Mouse (Mus musculus) intestine, postnatal 0 days (tissue): ENCODE measurements around the gene Tecpr1. TPM values are rescaled to one million over a fixed set of nuclear protein-coding genes. Genes with fewer than 3 reads are reported as not detected.

Experiments
- ATAC-seq: fragments of 200-750 bp; cut with Nextera tagmentation; 2 replicates; pipeline ENCODE4 v1.8.0; 2017; ENCODE audit warnings: mild to moderate bottlenecking, moderate TSS enrichment, moderate library complexity
- H3K27ac ChIP-seq: fragments of 300-500 bp; sonication (generic); 2 replicates; pipeline ENCODE4 v1.5.1; 2014; ENCODE audit warnings: mild to moderate bottlenecking, low read depth, low read length, moderate library complexity
- H3K27me3 ChIP-seq: fragments of 300-500 bp; sonication (generic); replicated peaks from 2 replicates; pipeline ENCODE4 v1.6.1; 2014; ENCODE audit warnings: low read length, mixed read lengths; ENCODE audit not compliant: control insufficient read depth, insufficient read depth
- H3K36me3 ChIP-seq: fragments of 300-500 bp; sonication (generic); 2 replicates; pipeline ENCODE4 v1.6.1; 2014; ENCODE audit warnings: mild to moderate bottlenecking, moderate library complexity; ENCODE audit not compliant: control insufficient read depth, insufficient read depth
- H3K4me1 ChIP-seq: fragments of 300-500 bp; sonication (generic); replicated peaks from 2 replicates; pipeline ENCODE4 v1.6.1; 2014; ENCODE audit warnings: antibody characterized with exemption, low read length, mixed read lengths; ENCODE audit not compliant: control insufficient read depth, insufficient read depth
- H3K4me2 ChIP-seq: fragments of 300-500 bp; sonication (generic); replicated peaks from 2 replicates; pipeline ENCODE4 v1.6.1; 2014; ENCODE audit warnings: low read depth, mild to moderate bottlenecking, moderate library complexity
- H3K4me3 ChIP-seq: fragments of 300-500 bp; sonication (generic); 2 replicates; pipeline ENCODE4 v1.5.1; 2014; ENCODE audit warnings: low read depth, low read length
- H3K9ac ChIP-seq: fragments of 300-500 bp; sonication (generic); 2 replicates; pipeline ENCODE4 v1.6.1; 2014; ENCODE audit warnings: mild to moderate bottlenecking, low read depth, low read length
- H3K9me3 ChIP-seq: fragments of 300-500 bp; sonication (generic); 2 replicates; pipeline ENCODE4 v1.6.1; 2016; ENCODE audit warnings: mixed run types; ENCODE audit not compliant: control insufficient read depth
- CTCF ChIP-seq: sonication (generic); IDR thresholded peaks from 2 replicates; pipeline ENCODE4 v1.5.1; 2016; ENCODE audit warnings: low read depth, mild to moderate bottlenecking, control low read depth, antibody characterized with exemption, moderate library complexity
- WGBS: fragments of 180-500 bp; shearing (Covaris S2); extraction: QIAGEN DNeasy Blood & Tissue Kit; methylation state at CpG from one replicate; pipeline ENCODE4 v1.1.7; 2014; 5-methylcytosine and 5-hydroxymethylcytosine counted together
- polyA plus RNA-seq: library from polyadenylated mRNA; unstranded; fragments of >200 nt; fragmentation: Nextera tagmentation; extraction: Ambion mirVana; gene quantifications from 2 replicates; pipeline ENCODE4 v1.2.1, GENCODE M21; 2015

The Tecpr1 gene
- polyA plus RNA-seq, 1 experiment from 2014 or later, result 10.7 TPM

GRCm38 (mm10) chr5:144223899-144224816, 743 bp upstream of the Tecpr1 start:
- ATAC-seq, result no peak
- no peaks in the 10 kb centered on the region for H3K4me1 ChIP-seq
- no peaks in the 10 kb centered on the region for H3K27me3 ChIP-seq
- peak; percentile 23; the same call in 1 of the 2 replicates for TF ChIP-seq CTCF
- H3K9me3 ChIP-seq, result no peaks in the 10 kb centered on the region
- H3K36me3 ChIP-seq, result no peaks in the 10 kb centered on the region; the same call in 1 of the 2 replicates
- WGBS, result 26% methylated on average over 18 of the region's 18 CpGs
- H3K27ac ChIP-seq, result peak overlapping the region; percentile 69; the same call in 1 of the 2 replicates
- H3K9ac ChIP-seq, result peak overlapping the region; percentile 67
- H3K4me2 ChIP-seq, result peak overlapping the region; percentile 75
- H3K4me3 ChIP-seq, result peak overlapping the region; percentile 77

GRCm38 (mm10) chr5:144222811-144223502, 458 bp downstream of the Tecpr1 start:
- peak overlapping the region; percentile 67 for H3K9ac ChIP-seq
- no peaks in the 10 kb centered on the region for H3K27me3 ChIP-seq
- H3K4me1 ChIP-seq, result no peaks in the 10 kb centered on the region
- peak overlapping the region; percentile 77 for H3K4me3 ChIP-seq
- peak overlapping the region; percentile 69 for H3K27ac ChIP-seq
- peak overlapping the region; percentile 75 for H3K4me2 ChIP-seq
- under 1% methylated on average over 25 of the region's 25 CpGs for WGBS
- H3K9me3 ChIP-seq, result no peaks in the 10 kb centered on the region
- peak; percentile 14; the same call in 1 of the 2 replicates for TF ChIP-seq CTCF
- H3K36me3 ChIP-seq, result no peaks in the 10 kb centered on the region; the same call in 1 of the 2 replicates
- ATAC-seq, result peak; percentile 49

DNA sequence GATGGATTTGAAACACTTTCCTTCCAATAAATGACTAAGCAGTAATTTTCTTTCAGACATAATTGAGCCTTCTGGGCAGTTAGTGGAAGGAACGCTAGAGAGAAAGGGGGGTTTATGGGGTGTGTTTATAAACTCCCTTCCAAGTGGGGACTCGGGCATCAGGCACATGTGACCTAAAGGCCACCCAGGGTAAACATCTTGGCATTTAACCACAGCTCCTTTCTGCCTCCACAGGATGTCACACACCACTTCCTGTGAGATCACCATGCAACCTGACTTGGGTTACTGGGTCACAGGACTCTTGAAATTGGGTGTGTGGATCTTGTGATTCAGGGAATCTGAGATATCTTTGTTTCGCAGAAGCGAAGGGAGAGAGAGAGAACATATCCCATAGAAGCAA, 2.1 kb downstream of the Tecpr1 start:
- Histone ChIP-seq H3K36me3 (peaks cover 9% of the 10 kb centered on the region; the same call in 1 of the 2 replicates), H3K27me3 (no peaks in the 10 kb centered on the region), H3K27ac (no peak overlapping the region), H3K4me3 (no peak overlapping the region), H3K9me3 (no peaks in the 10 kb centered on the region), H3K4me2 (no peak overlapping the region), H3K4me1 (no peaks in the 10 kb centered on the region), H3K9ac (no peak overlapping the region)
- 64% methylated on average over 4 of the region's 4 CpGs for WGBS
- no peak for TF ChIP-seq CTCF
- ATAC-seq, result no peak

DNA sequence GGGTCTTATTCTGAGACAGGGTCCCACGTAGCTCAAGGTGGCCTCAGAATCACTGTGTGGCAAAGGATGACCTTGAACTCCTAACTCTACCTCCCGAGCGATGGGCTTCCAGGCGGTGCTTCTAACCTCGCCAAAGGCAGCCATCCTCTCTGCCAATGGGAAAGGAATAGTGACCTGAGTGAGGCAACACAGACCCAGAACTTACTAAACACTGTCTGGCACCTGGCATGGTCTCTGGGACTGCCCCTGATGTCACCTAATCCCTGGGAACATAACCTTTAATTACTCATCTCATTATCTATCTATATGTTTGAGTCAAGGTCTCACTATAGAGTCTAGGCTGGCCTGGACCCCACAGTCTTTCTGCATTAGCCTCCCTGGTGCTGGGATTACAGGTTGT, 3.5 kb downstream of the Tecpr1 start:
- Histone ChIP-seq H3K9ac (no peak overlapping the region), H3K27ac (no peak overlapping the region), H3K9me3 (no peaks in the 10 kb centered on the region), H3K4me2 (no peak overlapping the region), H3K27me3 (no peaks in the 10 kb centered on the region), H3K36me3 (peaks cover 21% of the 10 kb centered on the region; the same call in 1 of the 2 replicates), H3K4me3 (no peak overlapping the region), H3K4me1 (no peaks in the 10 kb centered on the region)
- WGBS, result 87% methylated on average over 5 of the region's 5 CpGs
- no peak for TF ChIP-seq CTCF
- no peak for ATAC-seq

GRCm38 (mm10) chr5:144219306-144219705, 4.1 kb downstream of the Tecpr1 start:
- no peaks in the 10 kb centered on the region for H3K27me3 ChIP-seq
- no peaks in the 10 kb centered on the region for H3K4me1 ChIP-seq
- H3K9me3 ChIP-seq, result no peaks in the 10 kb centered on the region
- peaks cover 22% of the 10 kb centered on the region; the same call in 1 of the 2 replicates for H3K36me3 ChIP-seq
- TF ChIP-seq CTCF, result no peak
- no peak overlapping the region for H3K4me2 ChIP-seq
- no peak for ATAC-seq
- no peak overlapping the region for H3K27ac ChIP-seq
- H3K4me3 ChIP-seq, result no peak overlapping the region
- no peak overlapping the region for H3K9ac ChIP-seq
- WGBS, result 82% methylated on average over 12 of the region's 12 CpGs

DNA sequence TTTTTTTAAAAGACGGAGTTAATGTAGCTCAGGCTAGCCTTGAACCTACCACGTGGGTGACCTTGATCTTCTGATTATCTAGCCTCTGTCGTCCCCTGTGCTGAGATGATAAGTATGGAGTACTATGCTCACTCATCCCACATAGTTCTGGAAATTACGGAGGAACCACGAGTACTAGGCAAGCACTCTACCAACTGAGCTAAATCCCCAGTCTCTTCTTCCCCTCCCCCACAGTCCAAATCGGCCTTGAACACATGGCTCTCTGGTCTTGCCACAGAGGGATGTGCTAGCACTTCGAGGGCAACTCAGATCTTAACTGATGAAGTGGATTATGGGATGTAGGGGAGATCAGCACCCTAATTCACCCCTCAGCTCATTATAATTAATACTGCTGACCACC, 5.4 kb downstream of the Tecpr1 start:
- ATAC-seq, result no peak

More for the DNA sequence above, 5.4 kb downstream of the Tecpr1 start:
- Histone ChIP-seq H3K4me2 (no peak overlapping the region), H3K4me1 (no peaks in the 10 kb centered on the region), H3K36me3 (peaks cover 27% of the 10 kb centered on the region; the same call in 1 of the 2 replicates), H3K4me3 (no peak overlapping the region), H3K9me3 (no peaks in the 10 kb centered on the region), H3K9ac (no peak overlapping the region), H3K27me3 (no peaks in the 10 kb centered on the region), H3K27ac (no peak overlapping the region)
- WGBS, result 91% methylated on average over 7 of the region's 7 CpGs
- TF ChIP-seq CTCF, result no peak
